Mouse (Mus musculus) heart, embryonic 12.5 days (tissue): ENCODE measurements at regions not wholly inside any gene's neighbourhood (a gene's known extent, or its start where the extent isn't known, plus 50 kb on each side); places are given as distances from the start of the nearest gene placed in this dataset.
"Not testable (repeated sequence)": the region's sequence is repeated elsewhere in the genome, so short reads cannot be mapped to it uniquely, and the experiment has no call there.

Experiments used
- ATAC-seq: fragments of 200-750 bp; cut with Nextera tagmentation; 2 replicates; pipeline ENCODE4 v1.8.0; 2017; ENCODE audit warnings: moderate TSS enrichment, moderate library complexity; ENCODE audit not compliant: insufficient number of reproducible peaks, low FRiP score
- H3K27ac ChIP-seq: fragments of 300-500 bp; sonication (generic); 2 replicates; pipeline ENCODE4 v1.5.1; 2016; ENCODE audit warnings: mild to moderate bottlenecking, moderate library complexity; ENCODE audit not compliant: poor library complexity, severe bottlenecking
- H3K27me3 ChIP-seq: fragments of 300-500 bp; sonication (generic); replicated peaks from 2 replicates; pipeline ENCODE4 v1.6.1; 2016; ENCODE audit warnings: mild to moderate bottlenecking, moderate library complexity
- H3K36me3 ChIP-seq: fragments of 300-500 bp; sonication (generic); 2 replicates; pipeline ENCODE4 v1.6.1; 2016; ENCODE audit warnings: mild to moderate bottlenecking, moderate library complexity
- H3K4me1 ChIP-seq: fragments of 300-500 bp; sonication (generic); replicated peaks from 2 replicates; pipeline ENCODE4 v1.6.1; 2016; ENCODE audit warnings: mild to moderate bottlenecking
- H3K4me2 ChIP-seq: fragments of 300-500 bp; sonication (generic); 2 replicates; pipeline ENCODE4 v1.6.1; 2016; ENCODE audit warnings: mild to moderate bottlenecking, moderate library complexity
- H3K4me3 ChIP-seq: fragments of 300-500 bp; sonication (generic); 2 replicates; pipeline ENCODE4 v1.5.1; 2016; ENCODE audit warnings: mild to moderate bottlenecking
- H3K9ac ChIP-seq: fragments of 300-500 bp; sonication (generic); 2 replicates; pipeline ENCODE4 v1.6.1; 2016; ENCODE audit warnings: mild to moderate bottlenecking, moderate library complexity
- H3K9me3 ChIP-seq: fragments of 300-500 bp; sonication (generic); replicated peaks from 2 replicates; pipeline ENCODE4 v1.6.1; 2016; ENCODE audit warnings: mild to moderate bottlenecking, moderate library complexity
- WGBS: fragments of 180-500 bp; shearing (Covaris S2); methylation state at CpG from one replicate; pipeline ENCODE4 v1.1.7; 2016; 5-methylcytosine and 5-hydroxymethylcytosine counted together

DNA sequence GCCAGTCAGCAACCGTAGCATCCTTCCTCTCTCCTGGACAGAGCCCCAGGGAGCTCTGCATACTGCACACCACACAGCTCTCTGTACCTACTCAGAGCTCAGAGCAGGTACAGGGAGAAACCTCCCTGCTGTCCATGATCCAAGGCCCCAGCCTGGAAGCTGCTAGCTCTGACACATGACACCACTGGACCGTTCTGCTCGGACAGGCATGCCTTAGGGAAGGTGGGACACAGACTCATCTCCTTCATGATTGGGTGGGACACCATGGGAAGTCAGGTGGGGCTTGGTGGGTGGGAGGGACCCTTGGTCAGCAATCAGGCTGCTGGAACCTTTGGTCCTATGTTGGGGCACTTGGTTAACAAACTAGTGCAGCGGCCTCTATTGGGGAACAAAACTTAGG lies 124.7 kb upstream of the Rybp start:
- Histone ChIP-seq H3K27me3 (no peaks in the 10 kb centered on the region; the same call in 1 of the 2 replicates), H3K9me3 (no peaks in the 10 kb centered on the region), H3K4me1 (peaks cover 12% of the 10 kb centered on the region), H3K9ac (no peak overlapping the region), H3K4me2 (no peak overlapping the region), H3K4me3 (no peak overlapping the region), H3K36me3 (no peaks in the 10 kb centered on the region), H3K27ac (no peak overlapping the region)
- ATAC-seq = no peak
- WGBS = 71% methylated on average over 4 of the region's 4 CpGs

DNA sequence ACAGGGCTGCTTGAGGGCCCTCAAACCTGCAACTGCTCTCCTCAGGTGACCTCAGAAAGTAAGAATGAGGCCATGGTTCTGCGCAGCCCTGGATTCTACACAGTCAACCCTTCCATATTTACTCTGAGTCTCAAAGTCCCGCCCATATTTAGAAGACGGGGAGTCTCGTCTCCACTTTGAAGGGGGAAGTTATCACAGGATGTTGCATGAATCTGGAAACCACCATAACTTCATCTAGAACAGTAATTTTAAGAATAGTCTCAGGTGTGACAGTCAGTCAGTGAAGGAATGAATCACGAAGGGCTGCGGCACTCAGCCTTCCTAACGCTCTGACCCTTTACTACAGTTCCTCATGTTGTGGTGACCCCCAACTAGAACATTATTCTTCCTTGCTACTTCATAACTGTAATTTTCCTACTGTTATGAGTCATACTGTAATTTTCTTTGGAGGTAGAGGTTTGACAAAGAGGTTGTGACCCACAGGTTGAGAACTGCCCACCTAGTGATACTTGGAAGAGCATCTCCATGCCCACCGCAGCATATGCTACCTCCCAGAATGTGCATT lies 122.9 kb upstream of the Rybp start:
- peaks cover 4% of the 10 kb centered on the region for H3K4me1 ChIP-seq
- no peak overlapping the region for H3K4me2 ChIP-seq
- no peak overlapping the region for H3K4me3 ChIP-seq
- no peaks in the 10 kb centered on the region for H3K36me3 ChIP-seq
- no peak overlapping the region for H3K27ac ChIP-seq
- H3K27me3 ChIP-seq = no peaks in the 10 kb centered on the region; the same call in 1 of the 2 replicates
- 93% methylated on average over 8 of the region's 8 CpGs for WGBS
- ATAC-seq = no peak
- H3K9me3 ChIP-seq = no peaks in the 10 kb centered on the region
- H3K9ac ChIP-seq = no peak overlapping the region

DNA sequence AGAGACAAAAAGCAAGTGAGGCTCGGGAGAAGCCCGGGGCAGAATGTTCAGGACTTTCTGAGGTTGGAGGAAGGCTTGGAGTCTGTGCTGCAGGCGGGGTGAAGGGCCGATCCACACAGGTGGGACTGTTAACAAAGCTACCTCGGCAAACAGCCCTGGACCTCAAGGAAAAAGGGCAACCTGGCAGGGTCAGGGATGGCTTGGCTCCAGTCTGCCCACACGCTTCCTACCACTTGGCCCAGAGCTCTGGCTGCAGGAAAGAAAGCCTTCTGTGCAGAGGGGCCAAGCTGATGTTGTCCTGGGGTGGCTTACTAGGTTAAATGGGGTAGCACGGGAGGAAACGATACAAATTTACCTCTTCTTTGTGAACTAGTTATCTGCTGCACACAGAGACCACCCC lies 121.5 kb upstream of the Rybp start:
- Histone ChIP-seq H3K27ac (no peak overlapping the region), H3K4me3 (no peak overlapping the region), H3K4me2 (no peak overlapping the region), H3K9ac (no peak overlapping the region), H3K27me3 (no peaks in the 10 kb centered on the region; the same call in 1 of the 2 replicates), H3K4me1 (no peaks in the 10 kb centered on the region), H3K9me3 (no peaks in the 10 kb centered on the region), H3K36me3 (no peaks in the 10 kb centered on the region)
- WGBS = 78% methylated on average over 8 of the region's 8 CpGs
- no peak for ATAC-seq

DNA sequence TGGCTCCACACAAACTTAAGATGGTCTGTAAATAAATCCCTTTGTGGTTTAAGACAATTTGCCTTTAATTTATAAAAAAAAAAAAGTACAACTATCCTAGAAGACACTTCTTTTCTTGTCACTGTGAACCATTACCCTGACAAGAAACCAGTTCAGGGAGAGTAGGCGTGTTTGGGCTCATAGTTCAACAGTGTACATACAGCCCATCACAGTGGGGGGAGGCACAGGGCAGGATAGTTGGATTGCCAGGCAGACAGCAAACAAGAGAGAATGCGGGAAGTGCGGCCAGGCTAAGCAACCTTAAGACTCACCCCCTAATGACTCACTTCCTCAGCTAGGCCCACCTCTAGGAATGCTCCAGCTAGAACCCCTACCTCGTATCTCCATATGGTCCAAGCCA lies 119.2 kb upstream of the Rybp start:
- Histone ChIP-seq H3K36me3 (no peaks in the 10 kb centered on the region), H3K9me3 (no peaks in the 10 kb centered on the region), H3K4me3 (no peak overlapping the region), H3K4me1 (no peaks in the 10 kb centered on the region), H3K4me2 (no peak overlapping the region), H3K9ac (no peak overlapping the region), H3K27ac (no peak overlapping the region), H3K27me3 (no peaks in the 10 kb centered on the region; the same call in 1 of the 2 replicates)
- no peak for ATAC-seq
- WGBS = 72% methylated on average over 4 of the region's 4 CpGs

DNA sequence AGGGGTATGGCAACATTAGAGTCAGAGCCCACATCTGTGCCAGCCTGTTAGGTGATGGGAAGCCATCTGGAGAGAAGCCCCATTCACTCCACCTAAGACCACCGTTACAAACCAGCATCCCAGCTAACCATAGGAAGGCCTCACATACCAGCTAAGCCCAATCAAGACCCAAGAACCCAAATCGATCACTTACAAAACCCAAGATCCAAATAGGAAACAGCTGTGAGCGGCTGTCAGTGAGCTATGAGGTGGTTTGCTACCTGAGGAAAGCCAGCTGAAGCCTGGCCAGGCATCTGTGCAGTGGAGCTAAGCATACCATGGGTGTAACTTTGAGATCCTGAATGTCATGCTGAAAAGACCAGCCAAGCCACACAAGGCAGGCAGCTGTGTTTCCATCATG lies 116.9 kb upstream of the Rybp start:
- Histone ChIP-seq H3K27me3 (no peaks in the 10 kb centered on the region; the same call in 1 of the 2 replicates), H3K4me2 (no peak overlapping the region), H3K4me1 (peaks cover 11% of the 10 kb centered on the region; the same call in 1 of the 2 replicates), H3K4me3 (no peak overlapping the region), H3K9ac (no peak overlapping the region), H3K27ac (no peak overlapping the region), H3K36me3 (no peaks in the 10 kb centered on the region), H3K9me3 (no peaks in the 10 kb centered on the region)
- WGBS = 79% methylated on average over 3 of the region's 3 CpGs
- no peak for ATAC-seq

DNA sequence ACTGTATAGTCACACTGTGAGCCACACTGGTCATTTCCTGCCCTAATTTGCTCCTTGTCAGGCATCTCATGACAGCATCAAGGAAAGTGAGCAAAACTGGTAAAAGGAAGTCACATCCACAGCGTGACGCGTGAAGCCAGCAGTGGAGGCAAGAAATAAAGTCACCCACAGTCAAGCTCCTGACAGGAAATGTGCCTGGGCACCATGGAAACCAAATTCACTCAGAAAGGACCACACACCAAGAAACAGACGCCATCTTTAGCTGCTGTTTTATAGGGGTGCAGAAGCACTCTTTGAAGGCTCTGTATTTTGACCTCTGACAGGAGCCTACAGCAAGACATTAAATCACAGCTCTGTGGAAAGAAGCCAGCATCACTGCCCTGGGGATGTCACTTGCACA lies 115.4 kb upstream of the Rybp start:
- no peaks in the 10 kb centered on the region for H3K27me3 ChIP-seq
- ATAC-seq = no peak
- H3K4me3 ChIP-seq = no peak overlapping the region
- H3K9me3 ChIP-seq = no peaks in the 10 kb centered on the region
- no peak overlapping the region for H3K4me2 ChIP-seq
- H3K36me3 ChIP-seq = no peaks in the 10 kb centered on the region
- WGBS = 64% methylated on average over 4 of the region's 4 CpGs
- H3K9ac ChIP-seq = no peak overlapping the region
- H3K4me1 ChIP-seq = peaks cover 11% of the 10 kb centered on the region; the same call in 1 of the 2 replicates
- H3K27ac ChIP-seq = no peak overlapping the region

DNA sequence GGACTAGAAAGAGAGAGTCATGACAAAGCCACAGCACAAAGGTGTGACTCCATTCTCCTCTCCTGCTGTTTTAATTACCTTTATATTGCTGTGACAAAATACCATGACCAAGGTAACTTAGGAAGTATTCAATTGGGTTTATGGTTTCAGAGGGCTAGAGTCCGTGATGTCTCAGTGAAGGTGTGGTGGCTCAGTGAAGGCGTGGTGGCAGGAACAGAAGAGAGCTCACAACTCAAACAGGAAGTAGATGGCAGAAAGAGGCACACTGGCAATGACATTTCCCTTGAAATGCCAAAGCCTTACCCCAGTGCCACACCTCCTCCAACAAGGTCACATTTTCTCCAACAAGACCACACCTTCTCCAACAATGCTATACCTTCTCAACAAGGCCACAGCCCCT lies 114.4 kb upstream of the Rybp start:
- no peak overlapping the region for H3K27ac ChIP-seq
- no peak for ATAC-seq

DNA sequence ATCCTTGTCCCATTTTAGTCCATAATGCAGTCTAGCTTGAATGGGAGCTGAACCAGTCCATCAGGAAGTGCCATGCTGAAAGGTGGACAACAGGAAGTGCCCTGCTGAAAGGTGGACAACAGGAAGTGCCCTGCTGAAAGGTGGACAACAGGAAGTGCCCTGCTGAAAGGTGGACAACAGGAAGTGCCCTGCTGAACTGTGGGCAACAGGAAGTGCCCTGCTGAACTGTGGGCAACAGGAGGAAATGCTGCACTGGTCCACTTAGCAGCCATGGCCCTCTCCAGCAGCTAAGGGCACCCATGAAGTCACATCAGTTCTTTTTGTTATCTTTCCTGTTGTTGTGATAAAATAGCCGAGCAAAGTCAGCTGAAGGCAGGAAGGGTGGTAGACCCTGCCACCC lies 112.1 kb upstream of the Rybp start:
- not testable (repeated sequence) for H3K9me3 ChIP-seq, H3K4me3 ChIP-seq, H3K27ac ChIP-seq, ATAC-seq, H3K9ac ChIP-seq, H3K27me3 ChIP-seq, H3K36me3 ChIP-seq, H3K4me2 ChIP-seq
- peaks cover 11% of the 10 kb centered on the region; the same call in 1 of the 2 replicates for H3K4me1 ChIP-seq
- 23% methylated on average over 1 of the region's 1 CpGs for WGBS

More for the DNA sequence above, 114.4 kb upstream of the Rybp start:
- 89% methylated on average over 2 of the region's 2 CpGs for WGBS
- Histone ChIP-seq H3K4me1 (peaks cover 11% of the 10 kb centered on the region; the same call in 1 of the 2 replicates), H3K4me3 (no peak overlapping the region), H3K9ac (no peak overlapping the region), H3K27me3 (no peaks in the 10 kb centered on the region), H3K36me3 (no peaks in the 10 kb centered on the region), H3K4me2 (no peak overlapping the region), H3K9me3 (no peaks in the 10 kb centered on the region)

DNA sequence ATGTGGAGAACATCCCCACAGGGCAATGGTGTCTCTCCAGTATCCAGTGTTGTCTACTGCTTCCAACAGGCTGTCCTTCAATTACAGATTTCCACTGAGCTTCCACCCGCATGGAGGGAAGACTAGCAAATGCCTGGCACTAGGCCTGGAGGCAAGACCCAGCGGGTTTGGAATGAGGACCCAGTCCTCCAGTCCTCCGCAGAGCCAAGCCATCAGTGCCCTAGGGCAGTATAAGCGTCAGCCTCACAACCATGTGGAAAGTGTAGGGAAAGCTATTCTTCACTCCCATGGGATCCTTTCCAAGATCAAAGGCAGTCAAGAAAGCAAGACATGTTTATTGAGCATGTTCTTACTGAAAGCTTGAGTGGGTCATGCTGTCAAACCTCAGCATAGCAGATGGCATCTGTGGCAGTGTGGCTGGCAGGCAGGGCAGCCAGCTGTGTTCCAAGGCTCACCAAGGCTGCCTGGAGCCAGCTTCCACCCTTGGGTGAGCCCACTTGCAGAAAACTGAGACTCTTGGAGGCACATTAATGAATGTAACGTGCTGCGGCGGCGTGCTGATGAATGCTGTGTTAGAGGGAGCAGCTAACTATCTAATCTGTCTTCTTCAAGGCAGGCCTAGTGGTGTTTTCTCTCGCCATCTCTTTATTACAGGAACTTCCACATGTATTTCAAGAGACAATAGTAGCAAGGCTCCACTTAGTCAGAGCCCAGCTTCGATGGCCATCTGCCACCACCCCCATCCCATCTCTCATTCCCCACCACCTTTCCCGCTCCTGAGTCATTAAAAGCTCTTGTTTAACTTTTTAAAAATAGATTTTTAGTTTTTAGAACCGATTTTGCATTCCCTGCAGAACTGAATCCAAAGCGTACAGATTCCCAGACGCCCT lies 109.3 kb upstream of the Rybp start:
- H3K9me3 ChIP-seq = 0 out of 2 replicates have a peak, but pooled peaks cover 6% of the 10 kb centered on the region
- no peaks in the 10 kb centered on the region for H3K36me3 ChIP-seq
- 75% methylated on average over 14 of the region's 14 CpGs for WGBS
- H3K4me3 ChIP-seq = no peak overlapping the region
- H3K27ac ChIP-seq = no peak overlapping the region
- no peak overlapping the region for H3K9ac ChIP-seq
- no peaks in the 10 kb centered on the region for H3K27me3 ChIP-seq
- H3K4me2 ChIP-seq = no peak overlapping the region
- H3K4me1 ChIP-seq = peaks cover 11% of the 10 kb centered on the region; the same call in 1 of the 2 replicates
- ATAC-seq = no peak

DNA sequence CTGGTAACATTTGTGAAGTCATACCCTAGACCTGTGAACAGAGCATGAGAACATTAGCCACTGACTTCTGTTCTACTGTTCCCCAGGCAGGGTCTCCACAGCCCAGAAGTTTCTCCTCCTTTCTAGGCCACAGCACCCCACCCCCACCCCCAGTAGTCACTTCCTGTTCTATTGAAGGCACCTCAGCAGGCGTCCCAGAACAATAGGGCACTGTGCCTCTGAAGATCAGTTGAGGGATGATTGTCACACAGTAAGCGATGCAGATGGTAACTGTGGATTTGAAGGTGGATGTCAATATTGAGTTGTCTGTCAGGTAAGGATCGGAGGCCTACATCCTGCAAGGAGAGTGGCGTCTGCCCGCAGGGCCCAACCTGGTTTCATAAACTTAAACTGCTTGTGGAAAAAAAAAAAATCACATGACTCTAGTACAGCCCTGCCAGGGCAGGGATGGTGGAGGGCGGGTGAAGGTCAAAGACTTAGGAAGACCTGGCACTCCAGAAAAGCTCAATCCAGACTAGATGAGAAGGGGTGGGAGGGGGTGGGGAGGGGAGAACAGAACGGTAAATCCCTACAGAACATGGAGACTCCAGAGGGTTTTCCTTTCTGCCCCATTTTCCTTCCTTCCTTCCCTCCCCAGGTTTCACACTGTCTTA lies 103.1 kb upstream of the Rybp start:
- Histone ChIP-seq H3K4me1 (peaks cover 13% of the 10 kb centered on the region; the same call in 1 of the 2 replicates), H3K9me3 (peaks cover 11% of the 10 kb centered on the region; the same call in 1 of the 2 replicates), H3K4me2 (no peak overlapping the region), H3K4me3 (no peak overlapping the region), H3K27me3 (no peaks in the 10 kb centered on the region), H3K9ac (no peak overlapping the region), H3K27ac (no peak overlapping the region), H3K36me3 (no peaks in the 10 kb centered on the region)
- no peak for ATAC-seq
- 75% methylated on average over 7 of the region's 7 CpGs for WGBS

DNA sequence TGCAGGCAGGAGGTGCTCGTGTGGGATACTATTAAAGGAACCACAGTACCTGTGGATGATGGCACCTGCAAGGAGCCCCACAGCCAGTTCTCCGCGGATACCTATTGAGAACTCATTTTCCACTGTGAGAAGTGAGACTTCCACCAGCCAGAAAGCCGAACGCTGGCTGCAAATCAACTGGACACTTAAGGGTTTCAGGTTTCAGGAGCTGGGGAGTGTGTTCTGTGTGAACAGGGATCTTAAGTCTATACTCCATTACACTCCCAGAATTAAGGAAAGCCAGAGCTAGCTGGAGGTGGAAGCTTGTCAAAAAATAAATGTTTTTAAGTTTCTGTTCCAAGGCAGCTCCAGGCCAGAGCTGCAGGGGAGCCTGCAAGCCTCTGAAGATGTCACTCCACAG lies 99.8 kb upstream of the Rybp start:
- Histone ChIP-seq H3K27ac (no peak overlapping the region), H3K4me2 (no peak overlapping the region), H3K27me3 (no peaks in the 10 kb centered on the region), H3K4me1 (peaks cover 14% of the 10 kb centered on the region; the same call in 1 of the 2 replicates), H3K9ac (no peak overlapping the region), H3K36me3 (no peaks in the 10 kb centered on the region), H3K4me3 (no peak overlapping the region), H3K9me3 (peaks cover 5% of the 10 kb centered on the region; the same call in 1 of the 2 replicates)
- ATAC-seq = no peak
- WGBS = 25% methylated on average over 5 of the region's 5 CpGs
